Mouse (Mus musculus): Measurements from ENCODE around the gene 1700047I17Rik2.
"Not testable (repeated sequence)": the region's sequence is repeated elsewhere in the genome, so short reads cannot be mapped to it uniquely, and the experiment has no call there.

1700047I17Rik2 gene

DNA sequence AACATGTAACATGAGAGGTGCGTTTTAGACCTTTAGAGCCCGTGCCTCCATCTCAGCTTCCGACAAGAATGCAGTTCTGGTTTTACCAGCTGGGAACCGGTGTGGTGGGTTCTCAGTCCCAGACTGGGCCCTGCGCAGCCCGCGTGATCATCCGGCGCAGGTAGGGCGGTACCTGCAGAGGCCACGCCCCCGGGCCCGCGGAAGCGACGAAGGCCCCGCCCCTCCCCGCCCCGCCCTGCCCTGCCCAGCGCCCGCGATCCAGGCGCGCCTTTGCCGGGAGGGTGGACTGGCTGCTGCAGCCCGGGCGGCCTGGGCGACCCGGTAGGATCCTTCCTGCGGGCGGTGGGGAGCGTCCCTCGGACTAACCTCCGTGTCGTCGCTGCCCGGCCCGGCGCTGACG lies at the start of gene 1700047I17Rik2:
1700047I17Rik2 (plus strand) TSS at position 287 of the 400 bp plus-strand sequence.
- DNase-seq: not testable (repeated sequence)

DNA sequence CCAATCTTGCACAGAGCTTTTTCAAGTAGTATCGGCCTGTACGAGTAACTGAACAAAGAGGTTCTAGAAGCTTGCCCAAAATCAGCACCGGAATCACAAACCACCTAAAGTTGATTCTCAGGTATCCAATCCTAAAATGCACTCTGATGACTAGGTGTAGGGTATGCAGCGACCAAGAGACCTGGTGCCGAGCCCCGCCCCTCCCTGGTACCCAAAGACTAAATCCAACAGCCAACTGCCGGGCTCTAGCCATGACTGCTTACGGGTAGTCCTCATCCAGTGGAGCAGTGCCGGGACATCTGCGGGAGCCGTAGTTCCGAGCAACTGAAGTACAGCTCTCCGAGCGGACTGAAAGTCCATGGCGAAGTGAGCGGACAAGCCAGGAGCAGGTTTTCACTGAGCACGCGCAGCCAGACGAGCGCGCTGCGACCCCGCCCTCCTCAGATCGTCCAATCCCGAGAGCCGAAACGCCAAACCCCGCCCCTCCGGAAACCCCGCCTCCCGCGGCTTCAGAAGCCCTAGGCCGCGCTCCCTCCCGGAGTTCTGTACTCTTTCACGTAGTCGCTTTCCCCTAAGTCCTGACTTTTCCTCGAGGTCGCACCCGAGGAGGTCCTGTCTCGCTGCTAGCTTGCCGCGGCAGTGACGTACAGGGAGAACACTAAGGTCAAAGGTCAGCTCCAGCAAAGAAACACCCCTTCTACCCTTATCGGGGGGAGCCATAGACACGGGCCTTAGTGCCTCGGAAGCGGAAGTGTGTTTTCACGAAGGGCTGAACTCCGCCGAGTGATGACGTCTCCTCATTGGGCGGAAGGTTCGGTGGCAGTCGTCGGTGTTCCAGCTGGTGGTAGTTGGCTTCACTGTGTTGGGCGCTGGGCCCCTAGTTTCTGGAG lies 44.6 kb upstream of the 1700047I17Rik2 start, which contains the start of gene Srp54b:
Srp54b (plus strand) TSS at position 546 of the 890 bp plus-strand sequence.
- not testable (repeated sequence) for DNase-seq

DNA sequence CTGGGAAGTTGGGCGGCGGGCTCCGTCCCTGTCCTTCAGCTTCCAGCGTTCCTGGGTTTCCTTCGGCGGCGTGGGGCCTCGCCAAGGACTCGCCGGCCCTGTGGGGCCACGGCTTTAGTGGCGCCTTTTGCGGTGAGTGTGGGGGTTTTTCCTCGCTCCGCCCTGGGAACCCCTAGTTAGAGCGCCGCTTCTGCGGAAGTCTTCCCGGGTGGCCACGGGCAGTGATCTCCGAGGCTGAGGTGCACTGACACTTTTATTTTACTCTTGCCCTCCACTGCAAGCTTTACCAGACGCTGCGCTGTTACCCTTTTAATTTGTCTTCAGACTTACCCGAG lies 44.0 kb upstream of the 1700047I17Rik2 start:
- not testable (repeated sequence) for DNase-seq

DNA sequence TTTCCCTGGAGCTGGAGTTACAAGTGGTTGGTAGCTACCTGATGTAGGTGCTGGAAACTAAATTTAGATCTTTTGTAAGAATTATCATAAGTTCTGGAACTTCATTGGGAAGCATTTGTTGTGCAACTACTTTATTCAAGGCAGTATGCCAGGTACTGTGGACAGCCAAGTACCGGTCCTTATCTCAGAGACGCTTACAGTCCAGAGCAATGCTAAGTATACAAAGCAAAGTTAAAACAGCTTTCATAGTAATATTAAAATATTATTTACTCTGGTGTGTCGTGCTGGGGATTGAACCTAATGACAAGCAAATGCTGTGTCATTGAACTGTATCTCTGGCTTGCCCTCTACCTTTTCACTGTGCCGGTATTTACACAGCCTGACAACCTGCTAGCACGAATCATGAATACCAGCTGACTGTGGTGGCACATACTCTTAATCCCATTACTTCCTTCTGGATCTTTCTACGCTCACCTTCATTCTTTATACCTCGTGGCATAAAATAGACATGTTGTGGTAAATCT lies 32.3 kb upstream of the 1700047I17Rik2 start:
- not testable (repeated sequence) for DNase-seq

DNA sequence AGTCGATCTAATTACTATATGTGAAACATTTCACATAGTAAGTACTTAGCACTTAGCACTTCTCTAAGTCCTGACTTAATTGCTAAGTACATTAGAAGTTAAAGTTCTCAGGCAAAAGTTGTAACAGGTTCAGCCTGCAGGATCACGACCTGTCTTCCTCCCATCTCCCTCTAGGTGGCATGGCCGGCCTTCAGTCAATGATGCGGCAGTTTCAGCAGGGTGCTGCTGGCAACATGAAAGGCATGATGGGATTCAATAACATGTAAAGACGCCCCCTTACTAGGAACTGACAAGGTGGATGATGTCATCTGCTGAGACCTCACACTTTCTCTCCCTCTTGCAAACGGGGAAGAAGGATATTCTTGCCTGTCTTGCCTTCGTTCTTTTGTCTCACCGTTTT lies 11.7 kb upstream of the 1700047I17Rik2 start:
- not testable (repeated sequence) for DNase-seq

DNA sequence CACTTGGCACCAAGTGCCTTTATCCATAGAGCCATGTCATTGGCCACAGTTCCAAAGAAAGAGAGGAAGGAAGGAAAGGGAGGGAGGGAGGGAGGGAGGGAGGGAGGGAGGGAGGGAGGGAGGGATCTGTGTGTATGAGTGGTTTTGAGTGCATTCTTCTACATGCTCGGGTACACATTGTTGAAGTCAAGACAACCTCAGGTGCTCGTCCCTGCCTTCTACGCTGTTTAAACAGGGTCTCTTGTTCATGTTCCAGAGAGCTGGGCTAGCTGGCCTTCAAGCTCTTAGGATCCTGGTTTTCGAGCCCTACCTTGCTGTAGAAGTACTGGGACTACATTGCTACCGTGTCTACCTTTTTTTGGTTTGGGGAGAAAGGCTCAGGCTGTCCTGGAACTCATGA lies 10.3 kb upstream of the 1700047I17Rik2 start:
- DNase-seq: not testable (repeated sequence)

DNA sequence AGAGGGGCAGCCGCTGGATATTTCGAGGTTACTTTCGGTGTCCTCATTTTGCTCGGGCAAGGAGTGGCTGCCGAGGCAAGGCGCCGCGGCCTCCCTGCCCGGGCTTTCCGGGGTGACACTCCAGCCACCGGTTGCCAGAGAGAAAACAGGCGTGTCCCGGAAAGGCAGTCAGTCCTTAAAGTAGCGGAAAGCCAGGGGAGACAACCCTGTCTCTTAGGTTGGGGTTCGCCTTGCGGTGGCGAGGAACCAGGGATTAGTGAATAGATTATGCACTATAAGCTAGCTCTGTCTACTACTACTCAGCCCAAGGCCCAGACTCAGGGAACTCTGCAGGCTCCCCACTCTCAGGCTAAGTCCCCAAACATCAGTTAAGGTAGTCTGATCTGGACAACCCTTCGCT lies 407 bp downstream of the 1700047I17Rik2 start:
- not testable (repeated sequence) for DNase-seq

DNA sequence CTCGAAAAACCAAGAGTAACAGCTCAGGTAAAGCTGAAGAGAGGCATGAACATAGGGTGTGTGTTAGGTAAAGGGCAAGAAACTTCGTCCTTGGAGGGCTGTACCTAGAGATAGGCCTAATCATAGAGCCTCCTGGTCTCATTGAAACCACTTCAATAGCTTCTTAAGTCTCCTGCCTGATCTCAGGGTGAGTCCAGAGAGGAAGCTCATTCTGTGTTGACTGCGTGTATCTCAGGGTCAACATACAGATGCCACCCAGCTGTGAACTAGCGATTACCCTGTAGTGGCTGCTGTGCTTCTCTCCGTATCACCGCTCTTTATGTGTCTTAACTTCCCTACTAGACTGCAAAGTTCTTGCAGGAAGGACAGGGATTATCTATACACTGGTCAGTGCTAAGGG lies 13.6 kb downstream of the 1700047I17Rik2 start:
- DNase-seq: not testable (repeated sequence)

DNA sequence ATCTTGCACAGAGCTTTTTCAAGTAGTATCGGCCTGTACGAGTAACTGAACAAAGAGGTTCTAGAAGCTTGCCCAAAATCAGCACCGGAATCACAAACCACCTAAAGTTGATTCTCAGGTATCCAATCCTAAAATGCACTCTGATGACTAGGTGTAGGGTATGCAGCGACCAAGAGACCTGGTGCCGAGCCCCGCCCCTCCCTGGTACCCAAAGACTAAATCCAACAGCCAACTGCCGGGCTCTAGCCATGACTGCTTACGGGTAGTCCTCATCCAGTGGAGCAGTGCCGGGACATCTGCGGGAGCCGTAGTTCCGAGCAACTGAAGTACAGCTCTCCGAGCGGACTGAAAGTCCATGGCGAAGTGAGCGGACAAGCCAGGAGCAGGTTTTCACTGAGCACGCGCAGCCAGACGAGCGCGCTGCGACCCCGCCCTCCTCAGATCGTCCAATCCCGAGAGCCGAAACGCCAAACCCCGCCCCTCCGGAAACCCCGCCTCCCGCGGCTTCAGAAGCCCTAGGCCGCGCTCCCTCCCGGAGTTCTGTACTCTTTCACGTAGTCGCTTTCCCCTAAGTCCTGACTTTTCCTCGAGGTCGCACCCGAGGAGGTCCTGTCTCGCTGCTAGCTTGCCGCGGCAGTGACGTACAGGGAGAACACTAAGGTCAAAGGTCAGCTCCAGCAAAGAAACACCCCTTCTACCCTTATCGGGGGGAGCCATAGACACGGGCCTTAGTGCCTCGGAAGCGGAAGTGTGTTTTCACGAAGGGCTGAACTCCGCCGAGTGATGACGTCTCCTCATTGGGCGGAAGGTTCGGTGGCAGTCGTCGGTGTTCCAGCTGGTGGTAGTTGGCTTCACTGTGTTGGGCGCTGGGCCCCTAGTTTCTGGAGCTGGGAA lies 30.5 kb downstream of the 1700047I17Rik2 start, which contains the start of gene Srp54c:
Srp54c (plus strand) TSS at position 543 of the 894 bp plus-strand sequence.
- not testable (repeated sequence) for DNase-seq

DNA sequence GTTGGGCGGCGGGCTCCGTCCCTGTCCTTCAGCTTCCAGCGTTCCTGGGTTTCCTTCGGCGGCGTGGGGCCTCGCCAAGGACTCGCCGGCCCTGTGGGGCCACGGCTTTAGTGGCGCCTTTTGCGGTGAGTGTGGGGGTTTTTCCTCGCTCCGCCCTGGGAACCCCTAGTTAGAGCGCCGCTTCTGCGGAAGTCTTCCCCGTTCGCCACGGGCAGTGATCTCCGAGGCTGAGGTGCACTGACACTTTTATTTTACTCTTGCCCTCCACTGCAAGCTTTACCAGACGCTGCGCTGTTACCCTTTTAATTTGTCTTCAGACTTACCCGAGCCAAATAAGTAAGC lies 31.1 kb downstream of the 1700047I17Rik2 start:
- DNase-seq: not testable (repeated sequence)

DNA sequence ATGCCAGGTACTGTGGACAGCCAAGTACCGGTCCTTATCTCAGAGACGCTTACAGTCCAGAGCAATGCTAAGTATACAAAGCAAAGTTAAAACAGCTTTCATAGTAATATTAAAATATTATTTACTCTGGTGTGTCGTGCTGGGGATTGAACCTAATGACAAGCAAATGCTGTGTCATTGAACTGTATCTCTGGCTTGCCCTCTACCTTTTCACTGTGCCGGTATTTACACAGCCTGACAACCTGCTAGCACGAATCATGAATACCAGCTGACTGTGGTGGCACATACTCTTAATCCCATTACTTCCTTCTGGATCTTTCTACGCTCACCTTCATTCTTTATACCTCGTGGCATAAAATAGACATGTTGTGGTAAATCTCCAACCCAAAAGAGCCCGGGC lies 42.9 kb downstream of the 1700047I17Rik2 start:
- DNase-seq: not testable (repeated sequence)

DNA sequence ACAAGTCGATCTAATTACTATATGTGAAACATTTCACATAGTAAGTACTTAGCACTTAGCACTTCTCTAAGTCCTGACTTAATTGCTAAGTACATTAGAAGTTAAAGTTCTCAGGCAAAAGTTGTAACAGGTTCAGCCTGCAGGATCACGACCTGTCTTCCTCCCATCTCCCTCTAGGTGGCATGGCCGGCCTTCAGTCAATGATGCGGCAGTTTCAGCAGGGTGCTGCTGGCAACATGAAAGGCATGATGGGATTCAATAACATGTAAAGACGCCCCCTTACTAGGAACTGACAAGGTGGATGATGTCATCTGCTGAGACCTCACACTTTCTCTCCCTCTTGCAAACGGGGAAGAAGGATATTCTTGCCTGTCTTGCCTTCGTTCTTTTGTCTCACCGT lies 62.6 kb downstream of the 1700047I17Rik2 start:
- not testable (repeated sequence) for DNase-seq

DNA sequence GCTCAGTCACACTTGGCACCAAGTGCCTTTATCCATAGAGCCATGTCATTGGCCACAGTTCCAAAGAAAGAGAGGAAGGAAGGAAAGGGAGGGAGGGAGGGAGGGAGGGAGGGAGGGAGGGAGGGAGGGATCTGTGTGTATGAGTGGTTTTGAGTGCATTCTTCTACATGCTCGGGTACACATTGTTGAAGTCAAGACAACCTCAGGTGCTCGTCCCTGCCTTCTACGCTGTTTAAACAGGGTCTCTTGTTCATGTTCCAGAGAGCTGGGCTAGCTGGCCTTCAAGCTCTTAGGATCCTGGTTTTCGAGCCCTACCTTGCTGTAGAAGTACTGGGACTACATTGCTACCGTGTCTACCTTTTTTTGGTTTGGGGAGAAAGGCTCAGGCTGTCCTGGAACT lies 64.0 kb downstream of the 1700047I17Rik2 start:
- DNase-seq: not testable (repeated sequence)
